Mouse (Mus musculus) ES-E14 (cell line): ENCODE measurements at regions not wholly inside any gene's neighbourhood (a gene's known extent, or its start where the extent isn't known, plus 50 kb on each side); places are given as distances from the start of the nearest gene placed in this dataset.

Experiments
- DNase-seq: peaks from one replicate; pipeline ENCODE4 v3.0.0-alpha.2; 2013; ENCODE audit warnings: low read depth, low spot score
- H3K27ac ChIP-seq: 2 replicates; pipeline ENCODE4 v1.5.1; 2012; ENCODE audit warnings: low read depth, mild to moderate bottlenecking, low read length, moderate library complexity, mixed read lengths; ENCODE audit not compliant: poor library complexity, insufficient read depth, severe bottlenecking
- H3K36me3 ChIP-seq: 2 replicates; pipeline ENCODE4 v1.6.1; 2012; ENCODE audit warnings: mild to moderate bottlenecking, low read length, moderate library complexity, mixed read lengths; ENCODE audit not compliant: control insufficient read depth, poor library complexity, insufficient read depth, severe bottlenecking
- H3K4me1 ChIP-seq, 2 experiments: fragments of 150-350 bp in 1 of 2; sonication (generic) in 1 of 2; 2 replicates each; pipeline ENCODE4 v1.6.1; 2012; ENCODE audit warnings: low read length in 2 of 2, mild to moderate bottlenecking in 1 of 2, mixed read lengths in 1 of 2; ENCODE audit not compliant: control insufficient read depth in 2 of 2, insufficient read depth in 2 of 2, poor library complexity in 1 of 2
- H3K4me3 ChIP-seq, 2 experiments: fragments of 150-350 bp in 1 of 2; sonication (generic) in 1 of 2; 2 replicates each; pipeline ENCODE4 v1.5.1; 2012; ENCODE audit warnings: low read length in 2 of 2, low read depth in 1 of 2, mild to moderate bottlenecking in 1 of 2, mixed read lengths in 1 of 2; ENCODE audit not compliant: insufficient read depth in 1 of 2, poor library complexity in 1 of 2, severe bottlenecking in 1 of 2
- H3K9ac ChIP-seq: 2 replicates; pipeline ENCODE4 v1.6.1; 2012; ENCODE audit warnings: low read depth, mild to moderate bottlenecking, low read length, mixed read lengths; ENCODE audit not compliant: poor library complexity, insufficient read depth, severe bottlenecking
- H3K9me3 ChIP-seq: fragments of 150-350 bp; sonication (generic); 2 replicates; pipeline ENCODE4 v1.6.1; 2012; ENCODE audit warnings: low read depth, mild to moderate bottlenecking, low read length; ENCODE audit not compliant: control insufficient read depth, insufficient read depth
- CHD2 ChIP-seq: IDR thresholded peaks from 2 replicates; pipeline ENCODE4 v1.6.1; 2014; ENCODE audit warnings: mild to moderate bottlenecking, low read depth, low read length, inconsistent platforms
- HCFC1 ChIP-seq: IDR thresholded peaks from 2 replicates; pipeline ENCODE4 v1.6.1; 2012; ENCODE audit warnings: low read length, inconsistent platforms, borderline replicate concordance; ENCODE audit not compliant: insufficient read depth
- MAFK ChIP-seq: IDR thresholded peaks from 2 replicates; pipeline ENCODE4 v1.6.1; 2014; ENCODE audit warnings: mild to moderate bottlenecking, low read depth, low read length, inconsistent platforms; ENCODE audit not compliant: insufficient read depth
- ZC3H11A ChIP-seq: IDR thresholded peaks from 2 replicates; pipeline ENCODE4 v1.6.1; 2012; ENCODE audit warnings: low read depth, mild to moderate bottlenecking, inconsistent platforms, low read length, borderline replicate concordance
- ZNF384 ChIP-seq: IDR thresholded peaks from 2 replicates; pipeline ENCODE4 v1.6.1; 2012; ENCODE audit warnings: low read depth, low read length, inconsistent platforms
- in situ Hi-C, 2 experiments: fragments of 600-800 bp; cut with MboI; formaldehyde crosslinking; loops; one replicate each; pipeline ENCODE4 v1.15.1; 2025; ENCODE audit warnings: low sequenced_read_pairs in 2 of 2, inconsistent platforms in 1 of 2; ENCODE audit not compliant: unreplicated experiment in 2 of 2

DNA sequence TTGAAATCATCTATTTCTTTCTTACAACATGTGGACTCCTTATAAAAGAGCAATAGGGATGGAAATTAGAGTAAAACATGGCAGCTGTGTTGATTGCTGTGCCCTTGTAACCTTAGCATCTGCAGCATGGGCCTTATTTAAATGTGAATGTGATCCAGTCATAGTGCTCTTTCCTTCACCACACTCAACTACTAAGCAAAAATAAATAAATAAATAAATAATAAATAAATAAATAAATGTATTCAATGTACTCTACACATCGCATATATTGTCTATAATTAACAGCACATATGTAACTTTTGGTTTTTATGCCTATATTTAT, 238.3 kb upstream of the Tecrl start:
- Histone ChIP-seq H3K9ac (no peak overlapping the region), H3K27ac (no peak overlapping the region), H3K36me3 (no peaks in the 10 kb centered on the region), H3K9me3 (no peaks in the 10 kb centered on the region), H3K4me3 (no peak overlapping the region), H3K4me1 (no peaks in the 10 kb centered on the region)
- TF ChIP-seq CHD2 (no peak), ZNF384 (no peak), ZC3H11A (no peak), MAFK (no peak), HCFC1 (no peak)
- DNase-seq: no peak
- in situ Hi-C loops: no loop called here

DNA sequence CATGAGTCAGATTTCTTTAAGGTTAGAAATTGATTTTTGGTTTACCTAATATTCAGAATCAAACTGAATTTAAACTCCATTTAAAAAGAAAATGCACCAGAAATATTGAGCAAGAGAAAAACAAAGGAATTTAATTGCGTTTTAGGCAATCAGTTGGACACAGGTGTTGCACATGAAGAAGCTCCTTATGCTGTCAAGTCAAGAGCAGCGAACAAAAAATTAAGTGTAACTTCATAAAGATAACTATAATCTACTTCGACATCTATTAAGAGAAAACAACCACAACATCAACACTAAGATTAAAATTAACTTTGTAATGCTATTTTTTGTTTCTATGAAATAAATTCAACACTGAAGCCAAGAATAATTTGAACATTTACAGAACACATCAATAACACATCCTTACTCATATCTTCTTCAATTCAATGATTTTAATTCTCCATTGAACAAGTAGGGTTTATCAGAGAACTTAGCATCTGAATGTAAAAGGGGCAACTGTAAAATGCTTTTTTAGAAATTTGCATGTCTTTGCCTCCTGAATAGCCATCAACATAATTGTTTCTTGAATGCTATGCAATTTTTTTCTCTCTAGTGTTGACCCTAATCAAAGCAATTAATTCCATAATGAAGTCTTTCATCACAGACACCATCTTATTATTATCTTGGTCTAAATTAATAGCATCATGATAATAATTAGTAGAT, 237.7 kb upstream of the Tecrl start:
- Histone ChIP-seq H3K4me3 (no peak overlapping the region), H3K9me3 (no peaks in the 10 kb centered on the region), H3K9ac (no peak overlapping the region), H3K27ac (no peak overlapping the region), H3K36me3 (no peaks in the 10 kb centered on the region), H3K4me1 (no peaks in the 10 kb centered on the region)
- DNase-seq: no peak
- TF ChIP-seq ZC3H11A: no peak
- no peak for TF ChIP-seq MAFK
- TF ChIP-seq CHD2: no peak
- no peak for TF ChIP-seq ZNF384
- in situ Hi-C loops: no loop called here
